Mouse (Mus musculus) stomach, embryonic 14.5 days (tissue): ENCODE data around the gene Srms. TPM values are rescaled to one million over a fixed set of nuclear protein-coding genes. Genes with fewer than 3 reads are reported as not detected.
"Not testable (repeated sequence)": the region's sequence is repeated elsewhere in the genome, so short reads cannot be mapped to it uniquely, and the experiment has no call there.

Experiments
- ATAC-seq: fragments of 200-750 bp; cut with Nextera tagmentation; 2 replicates; pipeline ENCODE4 v1.8.0; 2017; ENCODE audit warnings: low read depth, moderate TSS enrichment; ENCODE audit not compliant: insufficient number of reproducible peaks, insufficient read depth, low FRiP score
- H3K27ac ChIP-seq: fragments of 300-500 bp; sonication (generic); 2 replicates; pipeline ENCODE4 v1.5.1; 2014; ENCODE audit warnings: mild to moderate bottlenecking, low read length, moderate library complexity, mixed read lengths
- H3K27me3 ChIP-seq: fragments of 300-500 bp; sonication (generic); 2 replicates; pipeline ENCODE4 v1.6.1; 2014; ENCODE audit warnings: low read length, control low read depth, mixed read lengths; ENCODE audit not compliant: control insufficient read depth, insufficient read depth
- H3K36me3 ChIP-seq: fragments of 300-500 bp; sonication (generic); 2 replicates; pipeline ENCODE4 v1.6.1; 2014; ENCODE audit warnings: mild to moderate bottlenecking, control low read depth, low read length, moderate library complexity, mixed read lengths; ENCODE audit not compliant: control insufficient read depth, insufficient read depth
- H3K4me1 ChIP-seq: fragments of 300-500 bp; sonication (generic); 2 replicates; pipeline ENCODE4 v1.6.1; 2014; ENCODE audit warnings: low read length, control low read depth, mixed read lengths; ENCODE audit not compliant: control insufficient read depth, insufficient read depth
- H3K4me2 ChIP-seq: fragments of 300-500 bp; sonication (generic); replicated peaks from 2 replicates; pipeline ENCODE4 v1.6.1; 2014; ENCODE audit warnings: low read depth, low read length, control low read depth
- H3K4me3 ChIP-seq: fragments of 300-500 bp; sonication (generic); 2 replicates; pipeline ENCODE4 v1.5.1; 2014; ENCODE audit warnings: low read depth, low read length, control low read depth
- H3K9ac ChIP-seq: fragments of 300-500 bp; sonication (generic); replicated peaks from 2 replicates; pipeline ENCODE4 v1.6.1; 2014; ENCODE audit warnings: low read depth, mild to moderate bottlenecking, control low read depth, low read length, moderate library complexity, mixed read lengths
- H3K9me3 ChIP-seq: fragments of 300-500 bp; sonication (generic); 2 replicates; pipeline ENCODE4 v1.6.1; 2016; ENCODE audit warnings: low read depth, low read length, control low read depth; ENCODE audit not compliant: control insufficient read depth
- WGBS: fragments of 180-500 bp; shearing (Covaris S2); extraction: QIAGEN DNeasy Blood & Tissue Kit; methylation state at CpG from one replicate; pipeline ENCODE4 v1.1.7; 2014; 5-methylcytosine and 5-hydroxymethylcytosine counted together
- polyA plus RNA-seq: library from polyadenylated mRNA; unstranded; fragments of >200 nt; fragmentation: Nextera tagmentation; extraction: Ambion mirVana; gene quantifications from 2 replicates; pipeline ENCODE4 v1.2.1, GENCODE M21; 2014

Srms gene
- polyA plus RNA-seq, 1 experiment from 2014 or later, result not detected

- H3K4me1 ChIP-seq, result no peaks in the 10 kb centered on the region
- H3K4me2 ChIP-seq, result no peak overlapping the region
- no peaks in the 10 kb centered on the region for H3K9me3 ChIP-seq
- H3K36me3 ChIP-seq, result no peaks in the 10 kb centered on the region; the same call in 1 of the 2 replicates
- H3K9ac ChIP-seq, result no peak overlapping the region
- H3K4me3 ChIP-seq, result no peak overlapping the region
- no peak overlapping the region for H3K27ac ChIP-seq
- no peaks in the 10 kb centered on the region for H3K27me3 ChIP-seq
- WGBS, result 69% methylated on average over 4 of the region's 4 CpGs
- no peak for ATAC-seq
Measured at GRCm38 (mm10) chr2:181191936-181192335, 21.0 kb downstream of the Srms start.

GRCm38 (mm10) chr2:181191385-181191784 lies 21.6 kb downstream of the Srms start:
- not testable (repeated sequence) for ATAC-seq, H3K9me3 ChIP-seq, H3K27me3 ChIP-seq, H3K9ac ChIP-seq, H3K4me1 ChIP-seq, H3K27ac ChIP-seq, H3K4me3 ChIP-seq, H3K4me2 ChIP-seq, H3K36me3 ChIP-seq
- WGBS, result 53% methylated on average over 4 of the region's 4 CpGs

- no peak overlapping the region for H3K9ac ChIP-seq
- H3K27me3 ChIP-seq, result no peaks in the 10 kb centered on the region
- no peaks in the 10 kb centered on the region for H3K9me3 ChIP-seq
- H3K27ac ChIP-seq, result no peak overlapping the region
- WGBS, result 79% methylated on average over 1 of the region's 1 CpGs
- H3K36me3 ChIP-seq, result no peaks in the 10 kb centered on the region; the same call in 1 of the 2 replicates
- no peak overlapping the region for H3K4me2 ChIP-seq
- no peak for ATAC-seq
- no peaks in the 10 kb centered on the region for H3K4me1 ChIP-seq
- no peak overlapping the region for H3K4me3 ChIP-seq
Measured at GRCm38 (mm10) chr2:181189321-181189720, 23.7 kb downstream of the Srms start.

GRCm38 (mm10) chr2:181188681-181189080 lies 24.3 kb downstream of the Srms start:
- Histone ChIP-seq H3K9me3 (no peaks in the 10 kb centered on the region), H3K4me1 (no peaks in the 10 kb centered on the region), H3K4me3 (no peak overlapping the region), H3K36me3 (no peaks in the 10 kb centered on the region; the same call in 1 of the 2 replicates), H3K4me2 (peak overlapping the region; percentile 63), H3K27ac (peak overlapping the region; percentile 56; the same call in 1 of the 2 replicates), H3K9ac (no peak overlapping the region), H3K27me3 (no peaks in the 10 kb centered on the region)
- ATAC-seq, result no peak
- 63% methylated on average over 2 of the region's 2 CpGs for WGBS

- no peaks in the 10 kb centered on the region for H3K27me3 ChIP-seq
- H3K27ac ChIP-seq, result peak within 1 kb of the TSS; percentile 93
- peak within 1 kb of the TSS; percentile 86 for H3K9ac ChIP-seq
- WGBS, result under 1% methylated on average over 64 of the region's 64 CpGs
- H3K9me3 ChIP-seq, result no peaks in the 10 kb centered on the region
- H3K36me3 ChIP-seq, result no peaks in the 10 kb centered on the region; the same call in 1 of the 2 replicates
- H3K4me1 ChIP-seq, result no peaks in the 10 kb centered on the region
- peak within 1 kb of the TSS; percentile 63 for H3K4me2 ChIP-seq
- peak; percentile 97 for ATAC-seq
- peak within 1 kb of the TSS; percentile 67 for H3K4me3 ChIP-seq
Measured at GRCm38 (mm10) chr2:181187121-181188000, 25.6 kb downstream of the Srms start, which contains the start of gene Ppdpf. TSS of gene Ppdpf (plus strand) at chr2:181187247.

GRCm38 (mm10) chr2:181186635-181187034 lies 26.4 kb downstream of the Srms start:
- no peak overlapping the region for H3K9ac ChIP-seq
- peak overlapping the region; percentile 67 for H3K4me3 ChIP-seq
- H3K4me2 ChIP-seq, result peak overlapping the region; percentile 63
- ATAC-seq, result peak; percentile 69
- no peaks in the 10 kb centered on the region for H3K9me3 ChIP-seq
- H3K4me1 ChIP-seq, result no peaks in the 10 kb centered on the region
- no peaks in the 10 kb centered on the region for H3K27me3 ChIP-seq
- H3K36me3 ChIP-seq, result no peaks in the 10 kb centered on the region; the same call in 1 of the 2 replicates
- H3K27ac ChIP-seq, result peak overlapping the region; percentile 77; the same call in 1 of the 2 replicates
- WGBS, result under 1% methylated on average over 14 of the region's 14 CpGs

- Histone ChIP-seq H3K9ac (no peak overlapping the region), H3K4me1 (no peaks in the 10 kb centered on the region), H3K27me3 (no peaks in the 10 kb centered on the region), H3K4me3 (no peak overlapping the region), H3K9me3 (no peaks in the 10 kb centered on the region), H3K4me2 (no peak overlapping the region), H3K36me3 (no peaks in the 10 kb centered on the region), H3K27ac (no peak overlapping the region)
- 70% methylated on average over 6 of the region's 6 CpGs for WGBS
- ATAC-seq, result no peak
Measured at GRCm38 (mm10) chr2:181180898-181181297, 32.1 kb downstream of the Srms start.

GRCm38 (mm10) chr2:181178471-181178870 lies 34.5 kb downstream of the Srms start:
- H3K4me1 ChIP-seq, result no peaks in the 10 kb centered on the region
- H3K27ac ChIP-seq, result no peak overlapping the region
- H3K4me3 ChIP-seq, result no peak overlapping the region
- H3K27me3 ChIP-seq, result no peaks in the 10 kb centered on the region
- WGBS, result 76% methylated on average over 5 of the region's 5 CpGs
- H3K9ac ChIP-seq, result no peak overlapping the region
- no peak overlapping the region for H3K4me2 ChIP-seq
- H3K36me3 ChIP-seq, result no peaks in the 10 kb centered on the region
- no peak for ATAC-seq
- no peaks in the 10 kb centered on the region for H3K9me3 ChIP-seq
